Mouse (Mus musculus) megakaryocyte, embryonic 14.5 days (primary cell): ENCODE results near the gene Clcn1.

Source experiments
- FLI1 ChIP-seq: IDR thresholded peaks from 2 replicates; pipeline ENCODE4 v1.6.1; 2012; ENCODE audit warnings: low read length, inconsistent platforms, mixed read lengths
- GATA1 ChIP-seq: IDR thresholded peaks from 3 replicates; pipeline ENCODE4 v1.6.1; 2012; ENCODE audit warnings: mixed read lengths, low read length, inconsistent platforms, borderline replicate concordance

DNA sequence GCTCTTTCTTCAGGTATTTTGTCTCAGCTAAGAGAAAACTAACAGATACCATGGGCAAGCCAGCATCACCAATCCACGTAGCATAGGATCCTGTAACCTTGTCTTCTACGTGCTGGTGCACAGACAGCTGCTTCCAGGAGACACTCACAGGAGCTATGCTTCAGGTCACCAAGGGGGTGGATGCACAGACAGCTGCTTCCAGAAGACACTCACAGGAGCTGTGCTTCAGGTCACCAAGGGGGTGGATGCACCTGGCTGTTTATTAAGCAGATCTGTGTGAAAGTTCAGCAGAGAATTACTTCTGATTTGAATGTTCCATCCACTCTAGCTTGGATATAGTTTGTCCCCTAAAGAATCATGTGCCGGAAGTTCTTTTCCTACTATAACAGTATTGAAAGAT lies 44.5 kb downstream of the Clcn1 start:
- TF ChIP-seq GATA1 (no peak), FLI1 (no peak)
